Mouse (Mus musculus) midbrain, embryonic 12.5 days (tissue): ENCODE results near the gene Cables2. TPM values are rescaled to one million over a fixed set of nuclear protein-coding genes. Genes with fewer than 3 reads are reported as not detected.

Source experiments
- ATAC-seq: fragments of 200-750 bp; cut with Nextera tagmentation; 2 replicates; pipeline ENCODE4 v1.8.0; 2017; ENCODE audit warnings: low read depth, moderate TSS enrichment, moderate library complexity; ENCODE audit not compliant: low FRiP score
- H3K27ac ChIP-seq: fragments of 300-500 bp; sonication (generic); replicated peaks from 2 replicates; pipeline ENCODE4 v1.5.1; 2016; ENCODE audit warnings: mild to moderate bottlenecking
- H3K27me3 ChIP-seq: fragments of 300-500 bp; sonication (generic); 2 replicates; pipeline ENCODE4 v1.6.1; 2016; ENCODE audit warnings: mild to moderate bottlenecking
- H3K36me3 ChIP-seq: fragments of 300-500 bp; sonication (generic); 2 replicates; pipeline ENCODE4 v1.6.1; 2016
- H3K4me1 ChIP-seq: fragments of 300-500 bp; sonication (generic); 2 replicates; pipeline ENCODE4 v1.6.1; 2016
- H3K4me2 ChIP-seq: fragments of 300-500 bp; sonication (generic); replicated peaks from 2 replicates; pipeline ENCODE4 v1.6.1; 2016; ENCODE audit warnings: mild to moderate bottlenecking, moderate library complexity
- H3K4me3 ChIP-seq: fragments of 300-500 bp; sonication (generic); 2 replicates; pipeline ENCODE4 v1.5.1; 2016; ENCODE audit warnings: mild to moderate bottlenecking
- H3K9ac ChIP-seq: fragments of 300-500 bp; sonication (generic); replicated peaks from 2 replicates; pipeline ENCODE4 v1.6.1; 2016; ENCODE audit warnings: mild to moderate bottlenecking, moderate library complexity
- H3K9me3 ChIP-seq: fragments of 300-500 bp; sonication (generic); 2 replicates; pipeline ENCODE4 v1.6.1; 2016; ENCODE audit warnings: mild to moderate bottlenecking
- WGBS: fragments of 180-500 bp; shearing (Covaris S2); methylation state at CpG from one replicate; pipeline ENCODE4 v1.1.7; 2016; 5-methylcytosine and 5-hydroxymethylcytosine counted together
- polyA plus RNA-seq: library from polyadenylated mRNA; unstranded; fragments of >200 nt; fragmentation: Nextera tagmentation; extraction: Ambion mirVana; gene quantifications from 2 replicates; pipeline ENCODE4 v1.2.1, GENCODE M21; 2016

The Cables2 gene
- polyA plus RNA-seq, 1 experiment from 2014 or later: 22.3 TPM

GRCm38 (mm10) chr2:180220165-180220564 lies 53.1 kb downstream of the Cables2 start:
- H3K4me1 ChIP-seq: peaks cover 21% of the 10 kb centered on the region
- WGBS: 74% methylated on average over 9 of the region's 9 CpGs
- no peak for ATAC-seq
- no peak overlapping the region for H3K4me2 ChIP-seq
- H3K27me3 ChIP-seq: peaks cover 30% of the 10 kb centered on the region
- H3K27ac ChIP-seq: no peak overlapping the region
- H3K9me3 ChIP-seq: no peaks in the 10 kb centered on the region
- no peak overlapping the region for H3K9ac ChIP-seq
- H3K36me3 ChIP-seq: no peaks in the 10 kb centered on the region
- no peak overlapping the region for H3K4me3 ChIP-seq

- 79% methylated on average over 15 of the region's 15 CpGs for WGBS
- ATAC-seq: no peak
- no peaks in the 10 kb centered on the region for H3K9me3 ChIP-seq
- no peak overlapping the region for H3K9ac ChIP-seq
- peaks cover 22% of the 10 kb centered on the region for H3K27me3 ChIP-seq
- no peak overlapping the region for H3K27ac ChIP-seq
- no peaks in the 10 kb centered on the region for H3K36me3 ChIP-seq
- no peak overlapping the region for H3K4me3 ChIP-seq
- H3K4me2 ChIP-seq: no peak overlapping the region
- H3K4me1 ChIP-seq: peaks cover 19% of the 10 kb centered on the region
Measured at GRCm38 (mm10) chr2:180219145-180219943, 54.0 kb downstream of the Cables2 start.

DNA sequence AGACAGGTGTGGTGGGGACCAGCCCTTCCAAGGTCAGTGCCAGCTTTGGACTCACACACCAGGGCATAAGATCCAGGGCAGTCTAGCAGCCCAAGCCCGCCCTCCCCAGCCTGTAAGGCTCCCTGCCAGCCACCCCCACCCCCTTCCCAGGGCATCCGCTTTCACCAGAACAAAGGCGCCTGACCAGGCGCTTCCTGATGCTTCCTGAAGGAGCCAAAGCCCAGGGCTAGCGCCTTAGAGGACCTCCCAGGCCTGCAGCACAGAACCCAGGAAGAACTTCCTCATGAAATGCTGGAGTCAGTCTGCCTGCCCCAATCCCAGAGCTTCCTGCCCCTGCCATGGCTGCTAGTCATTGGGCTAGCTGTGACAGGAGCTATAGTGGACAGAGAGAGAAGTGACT lies 54.6 kb downstream of the Cables2 start:
- H3K4me2 ChIP-seq: no peak overlapping the region
- no peaks in the 10 kb centered on the region for H3K36me3 ChIP-seq
- ATAC-seq: no peak
- no peak overlapping the region for H3K9ac ChIP-seq
- peaks cover 19% of the 10 kb centered on the region for H3K4me1 ChIP-seq
- H3K27ac ChIP-seq: no peak overlapping the region
- H3K4me3 ChIP-seq: no peak overlapping the region
- 31% methylated on average over 5 of the region's 5 CpGs for WGBS
- H3K27me3 ChIP-seq: peaks cover 16% of the 10 kb centered on the region
- no peaks in the 10 kb centered on the region for H3K9me3 ChIP-seq

GRCm38 (mm10) chr2:180218241-180218640 lies 55.1 kb downstream of the Cables2 start:
- no peak overlapping the region for H3K4me3 ChIP-seq
- H3K4me2 ChIP-seq: no peak overlapping the region
- no peaks in the 10 kb centered on the region for H3K36me3 ChIP-seq
- ATAC-seq: no peak
- H3K9me3 ChIP-seq: no peaks in the 10 kb centered on the region
- WGBS: 72% methylated on average over 3 of the region's 3 CpGs
- no peak overlapping the region for H3K9ac ChIP-seq
- H3K27me3 ChIP-seq: peaks cover 11% of the 10 kb centered on the region
- H3K27ac ChIP-seq: no peak overlapping the region
- H3K4me1 ChIP-seq: peaks cover 19% of the 10 kb centered on the region

GRCm38 (mm10) chr2:180217587-180217986 lies 55.7 kb downstream of the Cables2 start:
- no peaks in the 10 kb centered on the region for H3K36me3 ChIP-seq
- H3K27me3 ChIP-seq: peaks cover 5% of the 10 kb centered on the region
- H3K4me1 ChIP-seq: peaks cover 17% of the 10 kb centered on the region
- no peaks in the 10 kb centered on the region for H3K9me3 ChIP-seq
- no peak overlapping the region for H3K9ac ChIP-seq
- ATAC-seq: no peak
- no peak overlapping the region for H3K4me2 ChIP-seq
- no peak overlapping the region for H3K4me3 ChIP-seq
- 90% methylated on average over 8 of the region's 8 CpGs for WGBS
- H3K27ac ChIP-seq: no peak overlapping the region

- 61% methylated on average over 4 of the region's 5 CpGs for WGBS
- Histone ChIP-seq H3K9me3 (no peaks in the 10 kb centered on the region), H3K27me3 (no peaks in the 10 kb centered on the region), H3K27ac (no peak overlapping the region), H3K4me1 (0 out of 2 replicates have a peak, but pooled peaks cover 10% of the 10 kb centered on the region), H3K4me3 (no peak overlapping the region), H3K4me2 (no peak overlapping the region), H3K9ac (no peak overlapping the region), H3K36me3 (no peaks in the 10 kb centered on the region)
- no peak for ATAC-seq
Measured at GRCm38 (mm10) chr2:180216921-180217320, 56.4 kb downstream of the Cables2 start.

GRCm38 (mm10) chr2:180215951-180216350 lies 57.3 kb downstream of the Cables2 start:
- Histone ChIP-seq H3K27ac (no peak overlapping the region), H3K9me3 (no peaks in the 10 kb centered on the region), H3K27me3 (no peaks in the 10 kb centered on the region), H3K4me3 (no peak overlapping the region), H3K4me2 (no peak overlapping the region), H3K9ac (no peak overlapping the region), H3K36me3 (no peaks in the 10 kb centered on the region), H3K4me1 (0 out of 2 replicates have a peak, but pooled peaks cover 8% of the 10 kb centered on the region)
- 90% methylated on average over 6 of the region's 6 CpGs for WGBS
- ATAC-seq: no peak

DNA sequence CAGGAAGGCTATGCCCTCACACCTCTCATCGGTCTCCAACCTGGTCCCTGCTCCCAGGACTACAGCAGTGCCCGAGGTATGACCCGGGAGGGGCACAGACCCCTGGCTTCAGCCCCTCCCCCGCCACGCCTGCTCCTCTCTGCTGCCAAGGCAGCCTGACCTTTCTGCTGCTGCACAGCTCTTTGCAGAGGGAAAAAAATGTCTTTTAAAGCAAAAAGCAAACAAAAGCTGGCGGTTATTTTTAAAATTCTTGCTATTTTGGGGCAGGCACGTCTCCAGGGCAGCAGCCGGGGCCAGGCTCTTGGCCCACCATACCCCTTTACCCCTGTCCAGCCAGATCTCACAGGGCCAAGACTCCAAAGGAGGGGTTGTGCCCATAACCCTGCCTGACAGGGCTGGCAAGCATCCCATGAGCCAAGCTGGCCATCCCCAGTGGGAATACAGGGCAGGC lies 58.3 kb downstream of the Cables2 start:
- Histone ChIP-seq H3K4me2 (no peak overlapping the region), H3K9me3 (no peaks in the 10 kb centered on the region), H3K36me3 (no peaks in the 10 kb centered on the region), H3K9ac (no peak overlapping the region), H3K27ac (no peak overlapping the region), H3K27me3 (no peaks in the 10 kb centered on the region), H3K4me3 (no peak overlapping the region), H3K4me1 (0 out of 2 replicates have a peak, but pooled peaks cover 6% of the 10 kb centered on the region)
- 67% methylated on average over 8 of the region's 8 CpGs for WGBS
- ATAC-seq: no peak

GRCm38 (mm10) chr2:180214352-180214978 lies 58.8 kb downstream of the Cables2 start:
- no peak overlapping the region for H3K4me3 ChIP-seq
- H3K9me3 ChIP-seq: no peaks in the 10 kb centered on the region
- no peaks in the 10 kb centered on the region for H3K27me3 ChIP-seq

GRCm38 (mm10) chr2:180212255-180212654 lies 61.0 kb downstream of the Cables2 start:
- Histone ChIP-seq H3K4me3 (no peak overlapping the region), H3K9me3 (no peaks in the 10 kb centered on the region), H3K4me1 (0 out of 2 replicates have a peak, but pooled peaks cover 6% of the 10 kb centered on the region), H3K36me3 (no peaks in the 10 kb centered on the region), H3K27ac (no peak overlapping the region), H3K4me2 (no peak overlapping the region), H3K9ac (no peak overlapping the region), H3K27me3 (no peaks in the 10 kb centered on the region)
- no peak for ATAC-seq
- 89% methylated on average over 3 of the region's 3 CpGs for WGBS

More at GRCm38 (mm10) chr2:180214352-180214978, 58.8 kb downstream of the Cables2 start:
- H3K27ac ChIP-seq: no peak overlapping the region
- H3K9ac ChIP-seq: no peak overlapping the region
- H3K4me1 ChIP-seq: 0 out of 2 replicates have a peak, but pooled peaks cover 6% of the 10 kb centered on the region
- no peaks in the 10 kb centered on the region for H3K36me3 ChIP-seq
- WGBS: 82% methylated on average over 4 of the region's 4 CpGs
- no peak overlapping the region for H3K4me2 ChIP-seq
- no peak for ATAC-seq

DNA sequence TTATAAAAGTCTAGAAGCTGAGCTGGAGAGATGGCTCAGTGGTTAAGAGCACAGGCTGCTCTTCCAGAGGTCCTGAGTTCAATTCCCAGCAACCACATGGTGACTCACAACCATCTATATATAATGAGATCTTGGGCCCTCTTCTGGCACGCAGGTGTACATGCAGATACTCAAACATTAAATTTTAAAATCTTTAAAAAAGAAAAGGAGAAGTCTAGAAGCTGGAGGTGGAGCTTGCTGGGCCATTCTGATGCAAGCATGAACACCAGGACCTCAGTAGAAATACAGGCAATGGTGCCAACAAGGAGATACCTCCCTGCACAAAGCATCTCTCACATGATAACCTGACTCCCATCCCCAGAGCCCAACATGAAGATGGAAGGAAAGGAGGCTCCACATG lies 64.3 kb downstream of the Cables2 start:
- Histone ChIP-seq H3K9me3 (no peaks in the 10 kb centered on the region), H3K36me3 (no peaks in the 10 kb centered on the region), H3K4me2 (no peak overlapping the region), H3K4me3 (no peak overlapping the region), H3K4me1 (no peaks in the 10 kb centered on the region), H3K27me3 (no peaks in the 10 kb centered on the region), H3K9ac (no peak overlapping the region), H3K27ac (no peak overlapping the region)
- ATAC-seq: no peak
- WGBS: 72% methylated on average over 1 of the region's 1 CpGs
